Mouse (Mus musculus): ENCODE data around the gene Hmcn1.

The Hmcn1 gene

DNA sequence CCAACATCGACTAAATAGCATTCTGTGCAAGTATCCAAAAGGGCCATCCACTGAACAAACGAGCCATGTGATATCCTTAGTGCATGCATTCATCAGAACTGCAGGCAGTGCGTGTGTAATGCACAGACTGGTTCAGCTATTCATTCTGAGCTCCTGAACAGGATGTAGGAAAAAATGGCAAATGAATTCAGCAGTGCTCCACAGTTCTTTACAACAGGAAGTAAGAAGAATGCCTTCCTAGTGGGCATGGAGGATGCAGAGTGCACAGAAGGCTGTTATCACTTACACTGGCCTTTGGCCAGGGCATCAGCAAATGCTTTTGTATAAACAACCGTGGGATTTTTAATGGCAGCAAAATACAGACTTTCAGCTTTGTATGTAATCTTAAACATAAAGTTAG is 103.2 kb downstream of the Hmcn1 start:
- in situ Hi-C loops (cut with MboI; ENCODE audit: low sequenced_read_pairs) = no loop called here

DNA sequence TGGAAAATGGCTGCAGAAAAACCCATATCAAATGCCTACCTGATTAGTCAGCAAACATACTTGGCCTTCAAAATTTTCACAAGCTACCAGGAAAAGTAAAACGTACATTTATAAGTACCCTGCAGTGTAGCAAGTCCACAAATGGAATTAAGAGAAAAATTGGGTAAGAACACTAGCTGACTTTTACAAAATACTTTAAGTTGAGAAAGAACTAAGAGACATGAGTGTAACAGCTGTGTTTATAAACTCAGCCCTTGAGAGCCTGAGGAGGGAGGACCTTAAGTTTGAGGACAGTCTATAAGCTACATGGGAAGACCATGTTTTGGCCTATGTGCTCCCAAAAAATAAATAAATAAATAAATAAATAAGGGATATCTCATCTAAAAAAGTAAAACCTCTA is 107.0 kb downstream of the Hmcn1 start:
- in situ Hi-C loops (cut with MboI; ENCODE audit: low sequenced_read_pairs) = no loop called here

DNA sequence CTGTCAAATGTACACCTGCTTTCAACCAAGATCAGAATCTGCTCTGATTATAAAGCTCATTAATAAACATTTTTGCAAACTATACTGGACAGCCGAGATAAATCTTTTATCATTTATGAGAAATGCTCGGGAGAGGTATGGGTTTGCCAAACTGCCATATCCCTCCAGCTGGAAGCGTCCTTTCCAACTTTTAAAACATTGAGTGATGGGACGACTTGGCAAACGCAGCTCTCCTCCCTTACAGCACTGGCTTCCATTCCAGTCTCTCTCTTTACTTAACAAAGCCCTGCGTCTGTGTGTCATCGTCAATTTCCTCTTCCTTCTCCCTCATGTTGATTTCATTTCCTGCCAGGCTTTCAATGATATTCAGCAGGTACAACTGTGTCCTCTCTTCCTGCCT is 114.8 kb downstream of the Hmcn1 start:
- in situ Hi-C loops (cut with MboI; ENCODE audit: low sequenced_read_pairs) = no loop called here

DNA sequence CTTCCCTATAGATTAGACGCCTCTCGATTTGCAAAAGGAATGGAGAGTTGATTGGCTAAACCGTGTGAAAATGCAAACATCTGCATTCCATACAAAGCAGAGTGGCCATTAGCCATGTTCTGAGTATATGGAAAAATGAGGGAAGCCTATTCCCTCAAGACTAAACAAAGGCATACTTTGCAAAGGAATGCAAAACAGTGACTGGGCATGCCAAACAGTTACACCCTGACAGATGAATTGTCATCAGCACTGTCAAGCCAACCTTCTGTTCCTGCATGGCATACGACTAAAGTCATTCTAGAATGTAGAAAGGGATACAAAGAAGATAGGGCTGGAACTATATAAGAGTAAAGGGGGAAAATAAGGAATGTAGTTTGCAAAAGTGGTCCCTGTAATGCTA is 115.3 kb downstream of the Hmcn1 start:
- in situ Hi-C loops (cut with MboI; ENCODE audit: low sequenced_read_pairs) = no loop called here

DNA sequence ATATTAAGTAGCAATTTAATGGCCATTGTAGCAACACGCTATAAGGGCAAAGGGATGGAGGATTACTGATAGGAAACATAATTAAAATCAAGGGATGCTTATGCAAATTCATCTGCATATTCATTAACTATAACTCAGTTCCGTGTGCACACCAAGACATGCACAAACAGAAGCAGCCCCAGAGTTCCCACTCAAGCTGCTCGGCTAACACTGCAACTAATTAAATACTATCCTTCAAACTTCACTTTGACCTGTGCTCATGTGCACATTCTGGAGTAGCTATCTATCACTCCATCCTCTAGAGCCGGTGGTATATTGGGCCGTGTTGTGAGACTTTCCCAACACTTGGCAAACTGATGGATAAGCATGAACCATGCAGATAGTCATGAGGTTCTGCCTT is 119.2 kb downstream of the Hmcn1 start:
- in situ Hi-C loops (cut with MboI; ENCODE audit: low sequenced_read_pairs) = no loop called here

DNA sequence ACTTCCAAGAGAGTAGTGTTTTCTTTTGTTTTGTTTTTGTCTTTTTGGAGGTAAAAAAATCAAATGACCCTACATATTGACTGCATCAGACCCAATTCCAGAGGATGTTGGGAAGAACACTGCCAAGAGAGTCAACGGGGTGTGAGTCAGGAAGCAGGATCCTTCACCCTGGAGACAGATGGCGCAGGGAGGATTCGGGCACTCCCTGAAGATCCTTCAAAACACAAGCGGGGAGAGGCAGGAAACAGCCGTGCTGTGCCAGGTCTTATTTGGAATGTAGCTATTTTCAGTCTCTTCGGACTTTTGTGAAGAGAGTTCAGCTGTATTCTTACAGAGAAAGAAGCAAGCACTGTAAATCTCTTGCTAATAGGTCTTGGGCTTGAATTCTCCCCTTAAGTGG is 120.0 kb downstream of the Hmcn1 start:
- in situ Hi-C loops (cut with MboI; ENCODE audit: low sequenced_read_pairs) = no loop called here

DNA sequence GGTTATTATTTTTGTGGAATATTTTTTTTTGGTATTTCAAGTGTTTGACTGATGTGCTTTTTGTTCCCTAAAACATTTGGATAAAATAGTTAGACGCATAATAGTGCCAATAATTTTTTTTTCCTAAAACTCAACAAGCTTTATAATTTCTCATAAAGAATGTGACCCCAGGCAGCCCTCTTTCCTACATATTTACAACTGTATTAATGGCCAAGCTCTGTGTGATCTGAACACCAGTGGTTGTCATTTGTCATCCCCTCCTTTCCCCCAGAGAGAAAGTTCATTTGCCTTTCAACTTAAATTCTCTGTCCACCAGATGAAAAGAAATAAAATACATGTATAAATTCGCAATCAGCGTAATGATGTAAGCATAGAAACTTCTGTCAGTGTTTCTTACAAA is 121.1 kb downstream of the Hmcn1 start:
- in situ Hi-C loops (cut with MboI; ENCODE audit: low sequenced_read_pairs) = no loop called here

DNA sequence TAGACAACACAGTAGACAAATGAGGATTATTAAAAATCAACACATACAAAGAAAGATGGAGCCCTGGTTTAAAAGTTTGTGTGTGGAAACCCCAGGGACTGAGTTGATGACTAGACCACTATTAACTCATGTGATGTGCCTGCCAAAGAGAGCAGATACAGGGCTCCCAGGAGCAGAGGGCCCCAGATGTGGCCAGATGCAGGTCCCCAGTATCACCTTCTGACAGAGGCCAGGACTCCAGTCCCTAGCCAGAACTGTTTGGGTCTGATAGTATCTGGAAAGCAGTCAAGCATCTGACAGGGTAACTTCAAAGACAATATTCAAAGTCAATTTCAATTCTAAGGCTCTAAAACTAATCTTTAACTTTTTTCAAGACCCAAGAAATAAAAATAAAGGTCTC is 124.0 kb downstream of the Hmcn1 start:
- in situ Hi-C loops (cut with MboI; ENCODE audit: low sequenced_read_pairs) = no loop called here

DNA sequence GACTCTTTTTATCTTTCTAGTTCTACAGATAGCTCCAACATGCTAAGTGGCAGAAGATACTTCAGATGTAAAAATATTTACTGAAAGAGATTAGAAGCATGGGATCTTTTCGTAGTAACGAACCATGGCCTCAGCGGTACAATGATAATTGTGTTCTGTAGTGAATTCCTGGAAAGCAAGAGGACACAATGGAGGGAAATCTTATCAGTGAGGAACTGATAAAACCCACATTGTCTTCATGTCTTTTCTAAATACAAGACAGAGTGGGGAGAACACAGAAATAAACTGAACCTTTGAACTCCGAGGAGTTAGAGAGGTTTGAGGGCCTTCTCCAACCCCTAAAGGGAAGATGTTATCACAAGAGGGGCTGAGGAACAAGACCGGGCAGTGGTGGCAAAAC is 126.6 kb downstream of the Hmcn1 start:
- in situ Hi-C loops (cut with MboI; ENCODE audit: low sequenced_read_pairs) = no loop called here

DNA sequence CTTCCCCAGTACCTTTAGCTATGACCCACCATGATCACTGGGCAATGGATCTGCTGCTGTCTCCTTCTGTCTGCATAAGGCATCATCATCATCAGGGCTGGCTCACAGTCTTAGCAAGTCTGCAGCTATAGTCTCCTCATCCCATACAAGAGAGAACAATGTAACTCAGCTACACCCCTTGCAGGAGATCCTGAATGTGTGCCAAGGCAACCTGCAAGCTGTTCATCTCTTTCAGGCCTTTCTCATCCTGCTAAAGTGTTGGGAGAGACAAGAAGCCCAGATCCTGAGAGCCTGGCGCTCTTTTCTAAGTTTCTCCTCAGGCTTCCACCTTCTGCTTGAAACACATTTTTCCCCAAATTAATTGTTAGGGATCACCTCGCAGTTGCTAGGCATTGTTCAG is 135.5 kb downstream of the Hmcn1 start:
- in situ Hi-C loops (cut with MboI; ENCODE audit: low sequenced_read_pairs) = no loop called here

DNA sequence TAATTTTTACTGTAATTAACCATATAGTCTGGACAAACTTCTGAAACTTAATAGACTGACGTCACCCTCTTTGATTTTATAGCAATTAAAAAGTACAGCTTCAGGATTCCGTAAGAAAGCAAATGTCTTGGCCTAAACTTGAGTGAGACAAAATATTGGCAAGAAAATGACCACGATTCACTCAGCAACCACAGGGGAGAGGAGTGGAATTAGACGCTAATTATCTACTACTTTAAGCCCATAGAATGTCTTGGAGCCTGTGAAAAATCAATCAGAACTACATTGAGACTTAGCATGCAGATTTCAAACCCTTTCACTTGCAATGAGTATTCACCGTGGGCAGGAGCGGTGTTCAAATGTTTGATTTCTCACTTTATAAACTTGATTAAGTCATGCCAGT is 159.8 kb downstream of the Hmcn1 start:
- in situ Hi-C loops (cut with MboI; ENCODE audit: low sequenced_read_pairs) = no loop called here

DNA sequence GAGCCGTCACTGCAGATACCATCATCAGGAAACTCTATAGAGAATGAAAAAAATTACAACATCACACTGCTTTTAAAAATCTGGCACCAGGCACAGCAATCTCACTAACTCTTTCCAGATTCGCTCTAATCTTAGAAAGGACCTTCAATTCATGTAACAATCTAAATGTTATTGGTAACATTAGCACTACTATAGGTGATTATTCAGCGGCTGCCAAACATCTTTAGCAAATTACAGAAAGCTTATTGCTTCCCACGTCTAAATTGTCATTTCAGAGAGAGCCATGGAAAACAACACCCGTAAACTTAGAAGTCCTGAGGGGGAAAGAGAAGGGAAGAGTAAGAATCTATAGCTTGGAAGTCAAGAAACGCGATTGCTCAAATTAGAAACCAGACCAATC is 163.4 kb downstream of the Hmcn1 start:
- in situ Hi-C loops (cut with MboI; ENCODE audit: low sequenced_read_pairs) = no loop called here

DNA sequence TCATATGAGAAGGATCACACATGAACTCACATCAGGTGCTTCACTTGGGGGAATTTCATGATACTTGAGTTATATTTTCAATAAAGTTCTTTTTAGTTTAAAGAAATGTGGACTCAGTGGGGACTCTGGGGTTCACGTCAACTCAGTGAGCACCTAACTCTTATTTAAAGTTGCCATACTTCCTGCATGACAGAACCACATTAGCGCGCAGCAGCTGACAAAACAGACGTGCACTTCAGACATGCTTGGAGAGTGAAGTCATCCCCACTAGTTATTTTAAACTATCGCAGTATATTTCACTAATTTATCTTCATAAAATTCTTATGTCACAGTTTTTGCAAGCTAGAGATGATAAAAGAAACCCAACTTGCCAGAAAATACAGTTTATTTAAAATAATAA is 166.1 kb downstream of the Hmcn1 start:
- in situ Hi-C loops (cut with MboI; ENCODE audit: low sequenced_read_pairs) = no loop called here

DNA sequence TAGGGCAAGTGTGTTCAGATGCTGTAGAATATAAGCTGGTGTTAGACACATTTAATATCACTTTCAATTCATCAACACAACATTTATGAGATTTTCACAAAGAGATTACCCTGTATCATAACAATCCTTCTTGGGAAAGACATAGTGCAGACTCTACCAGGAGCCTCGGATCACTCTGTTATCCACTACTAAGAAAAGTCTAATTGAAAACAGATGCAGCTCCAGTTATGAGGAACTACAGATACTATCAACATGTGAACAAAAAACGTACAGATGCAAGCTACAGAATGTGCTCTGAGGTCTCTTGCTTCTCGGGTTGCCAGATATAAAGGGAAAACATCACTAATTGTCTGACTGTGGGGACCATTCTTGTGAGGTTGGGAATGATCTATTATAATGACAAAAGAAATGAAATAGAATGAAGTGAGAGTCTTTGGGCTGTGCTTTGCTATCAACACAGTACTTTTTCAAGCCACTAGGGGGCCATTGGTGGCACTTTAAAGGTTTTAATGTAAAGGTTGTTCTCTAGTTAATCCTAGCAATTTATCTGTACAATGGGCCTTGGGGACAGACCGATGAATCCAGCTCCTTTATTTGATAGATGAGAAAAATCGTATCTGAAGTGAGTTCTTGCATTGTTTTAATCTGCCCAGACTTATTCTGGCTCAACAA is 168.8 kb downstream of the Hmcn1 start:
- in situ Hi-C loops (cut with MboI; ENCODE audit: low sequenced_read_pairs) = no loop called here

DNA sequence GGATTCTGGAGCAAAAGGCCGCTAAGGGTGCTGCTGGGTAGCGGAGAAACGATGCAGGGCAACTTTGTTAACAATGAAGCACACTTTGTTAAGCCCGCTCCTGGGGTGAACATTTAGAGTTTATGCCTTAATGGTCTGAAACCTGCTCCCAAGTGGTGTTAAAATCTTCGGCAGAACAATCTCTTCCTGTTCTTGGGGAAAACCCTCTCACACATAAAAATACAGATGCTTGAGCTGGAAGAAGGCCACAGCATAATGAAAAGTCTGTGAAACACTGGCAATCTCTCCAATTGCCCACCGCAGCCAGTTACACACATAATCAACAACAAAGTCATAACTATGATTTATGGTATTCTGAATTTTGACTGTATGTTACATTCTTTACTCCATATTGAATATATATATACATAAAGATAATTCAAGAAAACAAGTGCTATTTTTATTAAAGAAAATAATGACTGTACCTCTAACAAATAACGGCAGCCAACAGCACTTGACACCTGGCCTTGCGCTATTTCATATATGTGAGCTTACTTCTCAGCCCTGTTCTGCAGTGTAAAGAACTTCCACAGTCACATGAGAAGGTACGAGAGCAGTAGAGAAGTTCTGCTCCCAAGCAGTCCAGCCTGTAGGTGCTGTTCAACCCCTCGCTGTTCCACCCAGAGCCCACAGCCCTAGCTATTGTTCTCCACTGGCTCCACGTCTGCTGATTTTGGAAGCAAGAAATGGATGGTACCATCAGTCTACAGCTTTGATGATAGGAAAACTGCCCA is 177.0 kb downstream of the Hmcn1 start:
- in situ Hi-C loops (cut with MboI; ENCODE audit: low sequenced_read_pairs) = no loop called here

DNA sequence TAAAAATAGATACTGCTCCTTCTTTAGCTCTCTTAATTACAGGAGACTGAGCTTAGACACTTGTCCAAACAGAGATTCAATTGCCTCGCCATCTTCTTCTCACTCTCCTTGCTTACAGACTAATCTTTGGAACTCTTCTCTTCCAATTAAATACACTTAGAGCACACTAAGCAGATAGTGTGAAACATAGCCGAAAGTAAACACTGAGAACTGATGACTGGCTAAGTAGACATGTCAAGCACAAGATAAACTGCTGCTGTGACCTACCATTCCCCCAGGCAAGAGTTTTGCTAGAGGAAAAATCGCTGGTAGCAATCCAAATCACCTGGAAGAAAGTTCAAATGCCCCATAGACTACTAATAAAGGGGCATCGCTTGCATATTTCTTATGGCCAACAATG is 178.3 kb downstream of the Hmcn1 start:
- in situ Hi-C loops (cut with MboI; ENCODE audit: low sequenced_read_pairs) = no loop called here

DNA sequence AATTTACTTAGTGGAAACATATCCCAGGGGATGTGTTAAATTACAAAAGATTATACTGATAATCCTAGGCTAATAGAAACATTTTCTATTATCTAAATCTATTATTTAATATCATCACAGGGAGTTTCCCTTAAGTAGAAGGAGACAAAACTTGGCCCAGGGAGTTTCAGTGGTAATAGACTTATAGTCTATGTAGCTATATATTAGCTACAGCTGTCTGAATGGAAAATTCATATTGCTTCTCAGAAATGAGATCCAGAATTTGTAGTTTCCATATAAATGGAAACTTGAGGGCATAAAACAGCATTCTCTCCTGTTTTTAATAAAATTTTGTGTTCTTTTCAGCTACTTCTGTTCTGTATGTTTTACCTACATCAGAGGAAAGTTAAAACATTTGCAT is 179.9 kb downstream of the Hmcn1 start:
- in situ Hi-C loops (cut with MboI; ENCODE audit: low sequenced_read_pairs) = no loop called here

DNA sequence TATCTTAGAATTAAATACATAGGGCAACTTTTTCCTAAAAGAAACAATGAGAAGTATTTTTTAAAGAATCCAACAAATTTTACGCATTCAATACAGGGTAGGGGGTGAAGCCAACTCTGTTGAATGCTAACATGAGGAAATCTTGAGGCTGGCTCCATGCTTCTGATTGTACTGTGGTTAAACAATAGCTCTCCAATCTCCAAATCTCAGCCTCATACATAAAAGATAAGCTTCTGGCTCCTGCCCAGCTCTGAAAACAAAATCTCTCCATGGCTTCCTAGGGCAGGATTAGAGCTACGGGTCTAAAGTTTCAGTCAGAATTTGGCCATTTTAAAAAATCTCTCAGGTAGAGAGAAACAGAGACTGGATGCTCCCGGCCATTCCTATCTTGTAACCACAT is 186.4 kb downstream of the Hmcn1 start:
- in situ Hi-C loops (cut with MboI; ENCODE audit: low sequenced_read_pairs) = no loop called here

DNA sequence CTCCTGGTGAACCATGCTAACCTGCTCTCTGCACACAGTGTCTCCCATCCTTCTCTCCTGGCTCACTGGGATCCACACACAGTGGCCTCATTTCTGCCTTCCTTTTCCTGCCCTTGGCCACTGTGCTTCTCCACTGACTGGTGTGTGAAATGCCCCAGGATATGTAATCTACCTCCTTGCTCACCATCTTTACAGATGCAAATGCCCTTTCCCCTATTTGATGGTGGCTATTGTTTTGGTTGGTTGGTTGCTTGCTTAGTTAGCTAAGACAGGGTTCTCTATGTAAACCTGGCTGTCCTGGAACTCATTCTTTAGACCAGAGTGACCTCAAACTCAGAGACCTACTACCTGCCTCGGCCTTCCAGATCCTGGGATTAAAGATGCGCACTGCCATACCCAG is 187.8 kb downstream of the Hmcn1 start:
- in situ Hi-C loops (cut with MboI; ENCODE audit: low sequenced_read_pairs) = no loop called here

DNA sequence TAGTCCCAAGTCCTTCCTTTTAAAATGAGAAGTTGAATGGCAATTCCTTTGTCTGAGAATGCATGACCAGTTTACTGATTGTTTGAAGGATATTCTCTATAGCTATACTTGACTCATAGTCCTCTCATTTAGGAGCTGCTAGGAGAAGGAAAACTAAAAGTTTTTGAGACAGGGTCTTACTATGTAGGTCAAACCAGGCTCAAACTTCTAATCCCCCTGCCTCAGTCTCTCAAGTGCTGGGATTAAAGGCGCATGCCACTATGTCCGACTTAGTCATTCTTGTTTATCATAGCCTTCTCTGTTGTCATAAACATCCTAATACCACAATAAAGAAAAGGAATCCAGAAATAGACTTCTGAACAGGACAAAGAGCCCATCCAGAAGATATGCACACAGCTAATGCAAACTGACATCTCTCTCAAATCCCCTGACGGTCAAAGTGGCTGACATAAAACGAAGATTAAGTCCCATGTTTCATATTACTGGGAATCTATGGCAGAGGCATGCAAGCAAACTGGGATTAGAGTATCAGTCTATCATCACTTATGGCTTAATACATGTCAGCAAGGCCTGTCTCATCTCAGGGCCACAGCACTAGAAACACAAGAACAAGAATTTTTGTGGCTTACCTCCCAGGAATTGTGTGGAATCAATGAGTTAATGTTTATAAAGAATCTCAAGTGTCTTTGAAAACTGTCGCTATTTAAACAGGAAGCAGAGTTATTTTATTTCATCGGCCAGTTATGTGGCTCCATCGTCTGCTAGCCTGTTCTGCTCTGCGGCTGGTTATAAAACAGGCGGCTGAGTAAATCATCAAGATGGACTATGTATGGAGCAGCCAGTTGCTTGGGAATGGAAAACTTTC is 188.8 kb downstream of the Hmcn1 start:
- in situ Hi-C loops (cut with MboI; ENCODE audit: low sequenced_read_pairs) = no loop called here

DNA sequence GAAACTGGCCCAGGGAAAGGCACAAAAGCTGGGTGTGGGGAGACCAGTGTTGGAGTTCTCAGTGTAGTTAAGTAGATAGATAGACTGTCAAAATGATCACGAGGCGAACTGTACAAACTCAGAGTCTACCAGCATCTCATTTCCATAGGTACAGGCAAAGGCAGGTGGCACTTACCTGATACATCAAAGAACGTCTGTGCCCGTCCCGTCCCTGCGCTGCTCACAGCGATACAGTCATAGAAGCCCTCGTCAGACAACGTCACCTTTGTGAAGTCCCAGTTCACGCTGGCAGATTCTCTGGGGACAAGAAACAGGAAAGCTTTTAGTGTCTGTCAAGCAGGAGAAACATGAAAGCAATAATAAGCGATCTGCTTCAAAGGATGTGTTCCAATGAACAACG is 190.6 kb downstream of the Hmcn1 start:
- in situ Hi-C loops (cut with MboI; ENCODE audit: low sequenced_read_pairs) = no loop called here

All from CH12F3 (cell line).